Mouse (Mus musculus) cortical plate, adult 2 months (tissue): ENCODE data around the gene Olfr870.

Experiments used
- CTCF ChIP-seq: fragments of 200-500 bp; IDR thresholded peaks from 2 replicates; pipeline ENCODE4 v1.5.1; 2011; ENCODE audit warnings: mild to moderate bottlenecking, control low read depth, low read length; ENCODE audit not compliant: insufficient read depth; ENCODE audit errors: extremely low read depth
- POLR2A ChIP-seq: fragments of 200-500 bp; IDR thresholded peaks from 2 replicates; pipeline ENCODE4 v1.6.1; 2011; ENCODE audit warnings: mild to moderate bottlenecking, low read length, control low read depth; ENCODE audit not compliant: insufficient read depth; ENCODE audit errors: extremely low read depth

- no peak for TF ChIP-seq POLR2A
- TF ChIP-seq CTCF, result no peak
These were observed 37.0 kb upstream of the Olfr870 start for GRCm38 (mm10) chr9:20210812-20211211.
